Mouse (Mus musculus): Measurements from ENCODE around the gene Mepe. TPM values are rescaled to one million over a fixed set of nuclear protein-coding genes. Genes with fewer than 3 reads are reported as not detected.

Gene Mepe
- polyA plus RNA-seq, 1 experiment from 2014 or later = not detected

DNA sequence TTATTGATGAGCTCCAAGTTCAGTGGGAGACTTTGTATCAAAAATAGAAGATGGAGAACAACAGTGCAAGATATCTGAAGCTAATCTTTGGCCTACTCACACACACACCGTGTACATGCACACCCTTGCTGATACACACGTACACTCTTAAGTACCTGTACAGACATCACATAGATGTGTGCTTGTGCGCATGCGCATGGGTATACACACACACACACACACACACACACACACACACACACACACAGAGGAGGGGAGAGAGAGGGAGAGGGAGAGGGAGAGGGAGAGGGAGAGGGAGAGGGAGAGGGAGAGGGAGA, 15.3 kb downstream of the Mepe start:
- no peak overlapping the region for H3K27ac ChIP-seq (ENCODE audit: low read depth, low read length)
- 0 out of 2 replicates have a peak, but pooled peaks have one; percentile 17 for ATAC-seq (ENCODE audit: low FRiP score)

DNA sequence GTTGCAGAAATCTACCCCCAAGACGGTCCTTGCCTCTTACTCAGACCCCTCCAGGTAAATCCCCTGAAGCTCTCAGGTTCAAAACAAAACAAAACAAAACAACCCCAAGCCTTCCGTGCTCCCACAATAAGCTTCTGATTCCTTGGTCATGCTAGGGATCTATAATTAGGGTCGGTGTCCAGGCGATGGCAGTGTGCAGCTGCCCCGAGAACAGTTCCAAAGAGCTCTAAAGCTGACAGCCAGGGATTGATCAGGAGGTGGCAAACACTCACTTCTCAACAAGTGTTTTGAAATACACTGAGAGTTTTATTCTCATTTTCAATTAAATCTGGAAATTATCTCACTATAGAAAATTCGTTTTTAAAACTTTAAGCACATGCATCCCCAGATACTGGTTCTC, 17.8 kb downstream of the Mepe start:
- Histone ChIP-seq H3K27me3 (ENCODE audit: control insufficient read depth, insufficient read depth, low read length) (no peaks in the 10 kb centered on the region), H3K9ac (ENCODE audit: low read length) (no peak overlapping the region), H3K4me2 (no peak overlapping the region), H3K4me1 (ENCODE audit: control insufficient read depth, insufficient read depth, low read length) (no peaks in the 10 kb centered on the region), H3K9me3 (ENCODE audit: control insufficient read depth, low read length) (no peaks in the 10 kb centered on the region), H3K36me3 (ENCODE audit: control insufficient read depth, insufficient read depth, low read length) (no peaks in the 10 kb centered on the region), H3K4me3 (ENCODE audit: low read depth, low read length) (no peak overlapping the region), H3K27ac (ENCODE audit: low read depth, low read length) (no peak overlapping the region)
- DNase-seq (ENCODE audit: low spot score, missing footprints) = peak; percentile 59
- 39% methylated on average over 6 of the region's 6 CpGs for WGBS
- ATAC-seq (ENCODE audit: low FRiP score) = no peak

More for the DNA sequence above, 15.3 kb downstream of the Mepe start:
- WGBS = 83% methylated on average over 4 of the region's 4 CpGs
- Histone ChIP-seq H3K4me1 (ENCODE audit: control insufficient read depth, insufficient read depth, low read length) (no peaks in the 10 kb centered on the region), H3K9ac (ENCODE audit: low read length) (no peak overlapping the region), H3K27me3 (ENCODE audit: control insufficient read depth, insufficient read depth, low read length) (no peaks in the 10 kb centered on the region), H3K36me3 (ENCODE audit: control insufficient read depth, insufficient read depth, low read length) (no peaks in the 10 kb centered on the region), H3K9me3 (ENCODE audit: control insufficient read depth, low read length) (no peaks in the 10 kb centered on the region), H3K4me3 (ENCODE audit: low read depth, low read length) (no peak overlapping the region), H3K4me2 (no peak overlapping the region)
- DNase-seq (ENCODE audit: low spot score, missing footprints) = no peak

DNA sequence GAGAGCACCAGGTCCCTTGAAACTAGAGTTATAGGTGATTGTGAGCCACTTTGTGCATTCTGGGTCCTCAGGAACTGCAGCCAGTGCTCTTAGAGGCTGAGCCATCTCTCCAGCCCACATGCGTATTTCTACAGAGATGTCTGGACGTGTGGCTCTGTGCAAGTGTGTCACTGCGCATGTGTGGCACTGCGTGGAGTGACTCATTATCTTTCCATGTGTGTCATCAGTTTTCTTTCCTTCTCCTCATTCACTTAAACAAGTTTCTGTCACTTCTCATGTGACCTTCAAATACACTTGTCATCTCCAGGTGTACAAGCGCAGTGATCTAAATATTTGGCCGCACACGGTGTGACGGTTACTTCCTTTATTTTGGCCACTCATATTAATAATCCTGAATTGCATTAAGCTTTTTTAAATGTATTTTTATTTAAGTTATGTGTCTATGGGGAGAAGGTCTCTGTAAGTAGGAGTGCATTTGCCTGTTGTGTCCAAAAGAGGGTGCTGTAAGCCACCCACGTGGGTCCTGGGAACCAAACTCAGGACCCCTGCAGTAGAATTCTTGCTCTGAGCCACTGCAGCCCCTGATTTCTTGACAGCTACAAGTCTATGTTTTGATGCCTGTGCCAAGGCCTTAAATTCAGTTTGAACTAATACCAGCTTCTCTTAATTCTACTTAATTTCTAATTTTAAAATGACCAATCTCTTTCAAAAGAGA, 19.6 kb downstream of the Mepe start:
- peak; percentile 79 for DNase-seq (ENCODE audit: low spot score, missing footprints)
- Histone ChIP-seq H3K4me3 (ENCODE audit: low read depth, low read length) (no peak overlapping the region), H3K4me1 (ENCODE audit: control insufficient read depth, insufficient read depth, low read length) (no peaks in the 10 kb centered on the region), H3K4me2 (no peak overlapping the region), H3K27ac (ENCODE audit: low read depth, low read length) (no peak overlapping the region), H3K9me3 (ENCODE audit: control insufficient read depth, low read length) (no peaks in the 10 kb centered on the region), H3K36me3 (ENCODE audit: control insufficient read depth, insufficient read depth, low read length) (no peaks in the 10 kb centered on the region), H3K9ac (ENCODE audit: low read length) (no peak overlapping the region), H3K27me3 (ENCODE audit: control insufficient read depth, insufficient read depth, low read length) (no peaks in the 10 kb centered on the region)
- no peak for ATAC-seq (ENCODE audit: low FRiP score)
- WGBS = 72% methylated on average over 9 of the region's 9 CpGs

DNA sequence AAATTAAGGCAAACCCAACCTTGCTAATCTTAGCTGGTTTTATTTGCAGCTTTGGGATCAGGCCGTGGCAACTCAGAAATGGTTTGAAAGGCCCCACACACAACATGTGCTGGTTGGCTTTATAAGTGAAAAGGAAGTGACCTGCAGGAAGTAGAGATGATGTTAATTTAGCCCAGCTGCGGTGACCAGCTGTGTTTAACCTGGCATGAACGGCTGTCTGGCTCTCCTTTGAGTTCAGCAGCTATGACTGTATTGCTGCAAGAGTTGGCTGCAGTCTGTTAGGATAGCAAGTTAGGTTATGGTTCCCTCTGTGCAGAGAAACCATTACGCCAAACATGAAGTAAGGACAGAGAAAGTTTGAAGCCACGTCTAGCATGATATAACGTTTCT, 20.1 kb downstream of the Mepe start:
- Histone ChIP-seq H3K27ac (ENCODE audit: low read depth, low read length) (no peak overlapping the region), H3K27me3 (ENCODE audit: control insufficient read depth, insufficient read depth, low read length) (no peaks in the 10 kb centered on the region), H3K4me3 (ENCODE audit: low read depth, low read length) (no peak overlapping the region), H3K9ac (ENCODE audit: low read length) (no peak overlapping the region), H3K4me1 (ENCODE audit: control insufficient read depth, insufficient read depth, low read length) (no peaks in the 10 kb centered on the region), H3K4me2 (no peak overlapping the region), H3K9me3 (ENCODE audit: control insufficient read depth, low read length) (no peaks in the 10 kb centered on the region), H3K36me3 (ENCODE audit: control insufficient read depth, insufficient read depth, low read length) (no peaks in the 10 kb centered on the region)
- DNase-seq (ENCODE audit: low spot score, missing footprints) (peak; percentile 59), ATAC-seq (ENCODE audit: low FRiP score) (no peak)
- 88% methylated on average over 6 of the region's 6 CpGs for WGBS

DNA sequence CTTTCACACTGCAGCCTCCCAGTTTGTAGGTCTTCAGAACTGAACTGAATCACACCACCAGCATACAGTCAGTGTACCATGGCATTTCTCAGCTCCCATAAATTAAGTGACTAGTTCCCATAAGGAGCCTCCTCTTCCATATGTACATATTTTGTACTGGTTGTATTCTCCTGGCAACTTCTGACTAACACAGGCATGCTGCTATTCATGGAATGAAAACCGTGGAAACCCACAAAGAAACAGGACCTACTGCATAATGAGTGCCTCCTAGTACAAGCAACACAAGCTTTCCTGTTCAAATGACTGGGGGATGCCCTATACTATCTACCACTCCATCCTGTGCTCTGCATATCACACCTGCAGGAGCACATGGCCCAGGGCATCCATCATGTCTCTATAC, 25.9 kb downstream of the Mepe start:
- ATAC-seq (ENCODE audit: low FRiP score) = no peak
- H3K27ac ChIP-seq (ENCODE audit: low read depth, low read length) = no peak overlapping the region
- WGBS = 79% methylated on average over 1 of the region's 1 CpGs
- peak; percentile 26 for DNase-seq (ENCODE audit: low spot score, missing footprints)
- H3K36me3 ChIP-seq (ENCODE audit: control insufficient read depth, insufficient read depth, low read length) = no peaks in the 10 kb centered on the region
- no peaks in the 10 kb centered on the region for H3K27me3 ChIP-seq (ENCODE audit: control insufficient read depth, insufficient read depth, low read length)
- H3K4me3 ChIP-seq (ENCODE audit: low read depth, low read length) = no peak overlapping the region
- no peak overlapping the region for H3K4me2 ChIP-seq
- H3K4me1 ChIP-seq (ENCODE audit: control insufficient read depth, insufficient read depth, low read length) = no peaks in the 10 kb centered on the region
- no peak overlapping the region for H3K9ac ChIP-seq (ENCODE audit: low read length)
- no peaks in the 10 kb centered on the region for H3K9me3 ChIP-seq (ENCODE audit: control insufficient read depth, low read length)

DNA sequence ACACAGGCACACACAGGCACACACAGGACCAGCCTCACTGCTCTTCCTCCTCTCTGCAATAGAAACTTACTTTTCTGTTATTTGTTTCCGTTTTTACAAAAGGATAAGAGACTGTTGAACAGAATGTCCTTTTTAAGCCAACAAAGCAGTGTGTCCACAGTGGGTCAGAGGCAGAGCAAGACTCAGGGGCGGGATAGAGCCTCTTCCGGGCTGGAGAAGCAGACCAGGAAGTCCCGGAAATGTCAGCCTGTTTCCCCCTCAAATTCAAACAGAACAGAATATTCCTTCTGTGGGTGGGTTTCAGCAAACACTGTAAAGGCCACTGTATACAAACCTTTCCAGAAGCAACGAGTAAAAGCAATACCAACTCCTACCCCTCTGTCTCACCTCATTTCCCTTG, 26.7 kb downstream of the Mepe start:
- WGBS = 78% methylated on average over 5 of the region's 5 CpGs
- H3K4me2 ChIP-seq = no peak overlapping the region
- ATAC-seq (ENCODE audit: low FRiP score) = no peak
- DNase-seq (ENCODE audit: low spot score, missing footprints) = peak; percentile 12
- H3K9ac ChIP-seq (ENCODE audit: low read length) = no peak overlapping the region
- no peaks in the 10 kb centered on the region for H3K4me1 ChIP-seq (ENCODE audit: control insufficient read depth, insufficient read depth, low read length)
- no peaks in the 10 kb centered on the region for H3K36me3 ChIP-seq (ENCODE audit: control insufficient read depth, insufficient read depth, low read length)
- no peak overlapping the region for H3K27ac ChIP-seq (ENCODE audit: low read depth, low read length)
- H3K4me3 ChIP-seq (ENCODE audit: low read depth, low read length) = no peak overlapping the region
- no peaks in the 10 kb centered on the region for H3K9me3 ChIP-seq (ENCODE audit: control insufficient read depth, low read length)
- H3K27me3 ChIP-seq (ENCODE audit: control insufficient read depth, insufficient read depth, low read length) = no peaks in the 10 kb centered on the region

DNA sequence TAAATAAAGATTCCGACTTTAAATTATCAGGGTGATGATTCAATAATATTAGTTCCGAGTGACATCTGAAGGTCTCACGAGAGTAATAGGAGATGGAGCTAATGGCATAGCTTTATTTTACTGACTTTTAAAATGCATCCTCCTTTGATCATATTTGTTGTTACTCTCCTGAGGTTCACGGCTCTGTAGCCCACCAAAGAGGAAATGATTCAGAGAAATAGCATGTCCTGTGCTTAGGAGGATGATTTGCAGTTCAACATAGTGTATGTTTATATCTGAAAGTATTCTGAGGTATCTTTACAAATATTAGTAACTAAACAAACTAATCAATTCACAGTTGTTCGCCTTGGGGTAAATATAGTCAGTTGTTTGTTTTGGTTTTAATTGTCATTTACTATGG, 32.4 kb downstream of the Mepe start:
- WGBS = 88% methylated on average over 5 of the region's 5 CpGs
- Histone ChIP-seq H3K9me3 (ENCODE audit: control insufficient read depth, low read length) (no peaks in the 10 kb centered on the region), H3K36me3 (ENCODE audit: control insufficient read depth, insufficient read depth, low read length) (no peaks in the 10 kb centered on the region), H3K4me2 (no peak overlapping the region), H3K4me1 (ENCODE audit: control insufficient read depth, insufficient read depth, low read length) (no peaks in the 10 kb centered on the region), H3K27ac (ENCODE audit: low read depth, low read length) (no peak overlapping the region), H3K9ac (ENCODE audit: low read length) (no peak overlapping the region), H3K4me3 (ENCODE audit: low read depth, low read length) (no peak overlapping the region), H3K27me3 (ENCODE audit: control insufficient read depth, insufficient read depth, low read length) (no peaks in the 10 kb centered on the region)
- DNase-seq (ENCODE audit: low spot score, missing footprints) = no peak
- ATAC-seq (ENCODE audit: low FRiP score) = no peak

DNA sequence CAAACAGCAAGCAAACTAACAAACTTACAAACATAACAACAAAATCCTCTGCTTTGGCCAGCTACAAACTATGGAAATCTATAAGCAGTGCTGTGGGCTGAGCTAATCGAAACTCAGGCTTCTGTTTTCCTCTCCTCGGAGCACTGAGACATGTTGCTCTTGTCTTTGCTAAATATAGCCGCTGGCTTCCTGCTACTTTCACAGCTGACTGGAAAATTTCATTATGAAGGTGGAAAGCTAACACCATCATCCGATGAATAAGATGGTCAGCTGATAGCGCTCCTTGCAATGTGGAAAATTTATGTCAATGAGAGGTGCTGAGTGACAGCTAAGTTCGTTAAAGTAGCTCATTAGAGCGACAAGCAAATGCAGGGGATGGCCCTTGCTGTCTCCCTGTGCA, 33.5 kb downstream of the Mepe start:
- ATAC-seq (ENCODE audit: low FRiP score) = no peak
- peak; percentile 57 for DNase-seq (ENCODE audit: low spot score, missing footprints)
- Histone ChIP-seq H3K27me3 (ENCODE audit: control insufficient read depth, insufficient read depth, low read length) (no peaks in the 10 kb centered on the region), H3K4me3 (ENCODE audit: low read depth, low read length) (no peak overlapping the region), H3K4me2 (no peak overlapping the region), H3K9ac (ENCODE audit: low read length) (no peak overlapping the region), H3K9me3 (ENCODE audit: control insufficient read depth, low read length) (no peaks in the 10 kb centered on the region), H3K27ac (ENCODE audit: low read depth, low read length) (no peak overlapping the region), H3K4me1 (ENCODE audit: control insufficient read depth, insufficient read depth, low read length) (no peaks in the 10 kb centered on the region), H3K36me3 (ENCODE audit: control insufficient read depth, insufficient read depth, low read length) (no peaks in the 10 kb centered on the region)
- 80% methylated on average over 7 of the region's 7 CpGs for WGBS

DNA sequence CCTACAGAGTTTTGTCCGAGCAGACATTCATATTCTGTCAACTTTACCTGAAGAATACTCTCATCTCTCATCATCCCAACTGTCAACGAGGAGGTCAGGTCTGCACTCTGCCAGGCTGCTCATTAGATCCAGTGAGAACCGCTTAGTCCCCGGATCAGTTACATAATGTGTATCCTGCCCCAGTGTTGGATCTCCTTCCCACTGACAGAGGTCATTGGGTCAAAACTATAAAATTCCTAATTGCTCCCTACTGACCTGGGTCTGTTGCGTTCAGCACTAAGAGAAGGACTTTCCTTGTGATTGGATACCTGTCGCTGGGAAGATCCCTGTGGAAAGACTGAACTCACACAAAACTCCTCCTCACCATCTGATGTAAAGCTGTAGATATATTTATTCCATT, 34.1 kb downstream of the Mepe start:
- H3K9ac ChIP-seq (ENCODE audit: low read length) = no peak overlapping the region
- H3K4me1 ChIP-seq (ENCODE audit: control insufficient read depth, insufficient read depth, low read length) = no peaks in the 10 kb centered on the region
- no peak overlapping the region for H3K27ac ChIP-seq (ENCODE audit: low read depth, low read length)
- DNase-seq (ENCODE audit: low spot score, missing footprints) (peak; percentile 35), ATAC-seq (ENCODE audit: low FRiP score) (no peak)
- no peaks in the 10 kb centered on the region for H3K9me3 ChIP-seq (ENCODE audit: control insufficient read depth, low read length)
- H3K4me3 ChIP-seq (ENCODE audit: low read depth, low read length) = no peak overlapping the region
- 77% methylated on average over 6 of the region's 6 CpGs for WGBS
- H3K4me2 ChIP-seq = no peak overlapping the region
- H3K36me3 ChIP-seq (ENCODE audit: control insufficient read depth, insufficient read depth, low read length) = no peaks in the 10 kb centered on the region
- no peaks in the 10 kb centered on the region for H3K27me3 ChIP-seq (ENCODE audit: control insufficient read depth, insufficient read depth, low read length)

Measured in midbrain, embryonic 11.5 days (tissue).